Mouse (Mus musculus): Measurements from ENCODE around the gene Pde4d. TPM values are rescaled to one million over a fixed set of nuclear protein-coding genes. Genes with fewer than 3 reads are reported as not detected.

The Pde4d gene
- polyA plus RNA-seq, 1 experiment from 2014 or later = 17.7 TPM

DNA sequence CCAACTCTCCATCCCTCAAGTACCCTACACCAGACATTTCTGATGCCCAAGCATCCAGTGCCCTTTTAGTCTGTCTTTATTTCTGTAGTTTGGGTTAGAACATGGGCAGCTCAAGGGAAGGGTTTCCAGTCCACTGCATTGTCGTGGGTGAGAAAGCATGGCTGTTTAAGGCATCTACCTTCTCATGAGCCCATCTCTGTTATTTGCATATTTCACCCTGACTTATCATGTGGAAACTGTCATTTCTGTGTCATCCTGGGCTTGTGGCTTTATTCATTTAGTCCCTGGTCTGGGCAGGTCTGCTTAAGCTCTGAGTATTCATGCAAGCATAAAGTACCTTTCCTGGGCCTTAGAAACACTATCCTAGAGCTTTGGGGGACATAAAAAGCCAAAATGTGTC, 1331.7 kb downstream of the Pde4d start:
- no peak for ATAC-seq (ENCODE audit: insufficient number of reproducible peaks, low FRiP score, low TSS enrichment, low read depth)
- H3K36me3 ChIP-seq = no peaks in the 10 kb centered on the region
- no peaks in the 10 kb centered on the region for H3K27me3 ChIP-seq
- H3K9ac ChIP-seq = no peak overlapping the region
- 87% methylated on average over 1 of the region's 1 CpGs for WGBS
- no peaks in the 10 kb centered on the region for H3K9me3 ChIP-seq
- no peaks in the 10 kb centered on the region for H3K4me1 ChIP-seq
- H3K27ac ChIP-seq = no peak overlapping the region
- H3K4me2 ChIP-seq = no peak overlapping the region
- no peak overlapping the region for H3K4me3 ChIP-seq

DNA sequence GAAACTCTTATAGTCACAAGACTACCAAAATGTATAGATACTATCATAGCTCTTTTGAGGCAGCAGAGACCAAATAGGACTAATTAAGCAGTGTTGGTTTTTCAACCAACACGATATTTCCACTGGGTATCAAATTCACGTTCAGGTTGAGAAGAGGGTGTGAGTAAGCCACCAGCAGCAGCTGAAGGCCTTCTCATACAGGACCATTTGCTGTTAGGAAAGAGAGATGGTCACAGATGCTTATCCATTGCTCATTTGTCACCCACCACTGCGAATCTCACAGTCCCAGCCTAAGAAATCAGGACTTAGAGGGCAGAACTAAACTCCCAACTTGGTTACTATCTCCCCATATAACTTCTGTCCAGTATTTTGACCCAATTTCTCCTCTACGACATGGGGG, 1338.9 kb downstream of the Pde4d start:
- WGBS = 83% methylated on average over 4 of the region's 4 CpGs
- Histone ChIP-seq H3K4me2 (no peak overlapping the region), H3K9me3 (no peaks in the 10 kb centered on the region), H3K36me3 (no peaks in the 10 kb centered on the region), H3K9ac (no peak overlapping the region), H3K27me3 (no peaks in the 10 kb centered on the region), H3K4me1 (0 out of 2 replicates have a peak, but pooled peaks cover 2% of the 10 kb centered on the region), H3K27ac (no peak overlapping the region), H3K4me3 (no peak overlapping the region)
- ATAC-seq (ENCODE audit: insufficient number of reproducible peaks, low FRiP score, low TSS enrichment, low read depth) = no peak

DNA sequence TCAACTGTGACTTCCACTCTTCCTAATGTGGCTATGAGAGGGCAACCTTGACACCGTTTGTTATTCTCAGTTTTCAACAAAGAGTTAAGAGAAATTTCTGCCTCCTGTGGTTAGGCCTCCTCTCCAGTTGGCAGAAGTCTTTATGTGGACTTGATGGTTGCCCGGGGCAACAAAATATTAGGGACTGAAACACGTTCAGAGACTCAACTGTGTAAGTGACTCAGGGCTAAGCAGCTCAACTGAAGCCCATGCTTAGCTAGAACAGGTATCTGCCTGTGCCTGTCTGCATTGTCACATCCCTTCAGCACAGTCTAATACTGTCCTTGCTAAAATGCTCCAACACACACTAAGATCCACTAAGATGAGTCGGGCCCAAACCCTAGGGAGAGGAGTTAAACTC, 1339.4 kb downstream of the Pde4d start:
- Histone ChIP-seq H3K9me3 (no peaks in the 10 kb centered on the region), H3K4me3 (no peak overlapping the region), H3K36me3 (no peaks in the 10 kb centered on the region), H3K4me2 (no peak overlapping the region), H3K27me3 (no peaks in the 10 kb centered on the region), H3K9ac (no peak overlapping the region), H3K4me1 (0 out of 2 replicates have a peak, but pooled peaks cover 2% of the 10 kb centered on the region), H3K27ac (no peak overlapping the region)
- no peak for ATAC-seq (ENCODE audit: insufficient number of reproducible peaks, low FRiP score, low TSS enrichment, low read depth)
- WGBS = 68% methylated on average over 4 of the region's 4 CpGs

DNA sequence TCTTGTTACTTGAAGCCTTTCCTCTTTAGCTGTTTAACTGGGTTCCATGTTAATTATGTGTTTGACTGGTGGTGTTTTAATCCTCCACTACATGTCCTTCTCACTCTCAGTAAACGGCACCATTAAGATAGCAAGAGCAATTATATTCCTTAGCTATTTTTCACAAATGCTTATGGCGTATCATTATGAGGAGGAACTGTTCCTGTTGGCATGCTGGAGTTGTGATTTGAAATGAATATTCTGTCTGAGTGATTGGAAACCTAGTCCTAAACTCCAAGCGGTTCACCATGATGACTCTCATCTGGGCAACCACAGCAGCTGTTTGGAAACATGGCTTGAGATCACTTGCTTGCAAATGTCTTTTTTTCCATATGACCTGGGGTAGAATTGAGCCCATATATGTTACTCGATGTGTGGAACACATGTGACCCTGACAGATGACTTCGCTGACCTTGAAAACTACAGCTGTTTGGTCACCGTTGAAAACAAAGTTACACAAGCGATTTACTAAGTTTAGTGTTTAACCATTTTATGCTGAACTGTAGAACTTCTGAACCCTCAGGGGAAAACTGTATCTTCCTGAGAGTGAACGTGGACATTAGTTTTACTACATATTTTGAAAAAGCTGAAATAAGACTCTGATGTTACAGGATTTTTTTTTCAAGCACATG, 1340.4 kb downstream of the Pde4d start:
- Histone ChIP-seq H3K9me3 (no peaks in the 10 kb centered on the region), H3K4me2 (no peak overlapping the region), H3K4me1 (0 out of 2 replicates have a peak, but pooled peaks cover 2% of the 10 kb centered on the region), H3K9ac (no peak overlapping the region), H3K4me3 (no peak overlapping the region), H3K27me3 (no peaks in the 10 kb centered on the region), H3K27ac (no peak overlapping the region), H3K36me3 (no peaks in the 10 kb centered on the region)
- WGBS = 60% methylated on average over 8 of the region's 8 CpGs
- no peak for ATAC-seq (ENCODE audit: insufficient number of reproducible peaks, low FRiP score, low TSS enrichment, low read depth)

DNA sequence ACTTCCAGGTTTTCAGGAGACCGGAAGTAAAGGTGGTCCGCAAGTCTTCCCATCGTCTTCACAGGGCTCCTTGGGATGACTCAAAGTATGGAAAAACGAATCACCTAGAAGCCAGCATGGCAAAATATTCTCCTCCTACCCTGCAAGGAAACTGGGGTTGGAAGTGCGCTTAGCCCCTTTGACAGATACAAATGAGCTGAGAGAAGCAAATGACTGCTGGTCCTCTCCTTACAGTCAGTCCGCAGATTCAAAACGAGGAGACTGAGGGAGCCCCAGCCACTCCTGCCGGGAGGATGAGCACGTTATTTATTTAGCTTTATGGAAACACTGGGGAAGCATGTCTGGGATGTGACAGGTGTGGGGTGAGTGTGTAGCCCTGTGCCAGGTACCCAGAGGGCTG, 1344.2 kb downstream of the Pde4d start:
- Histone ChIP-seq H3K4me2 (no peak overlapping the region), H3K4me1 (peaks cover 4% of the 10 kb centered on the region; the same call in 1 of the 2 replicates), H3K4me3 (no peak overlapping the region), H3K9ac (no peak overlapping the region), H3K27me3 (no peaks in the 10 kb centered on the region), H3K27ac (no peak overlapping the region), H3K36me3 (no peaks in the 10 kb centered on the region), H3K9me3 (no peaks in the 10 kb centered on the region)
- no peak for ATAC-seq (ENCODE audit: insufficient number of reproducible peaks, low FRiP score, low TSS enrichment, low read depth)
- WGBS = 66% methylated on average over 9 of the region's 9 CpGs

DNA sequence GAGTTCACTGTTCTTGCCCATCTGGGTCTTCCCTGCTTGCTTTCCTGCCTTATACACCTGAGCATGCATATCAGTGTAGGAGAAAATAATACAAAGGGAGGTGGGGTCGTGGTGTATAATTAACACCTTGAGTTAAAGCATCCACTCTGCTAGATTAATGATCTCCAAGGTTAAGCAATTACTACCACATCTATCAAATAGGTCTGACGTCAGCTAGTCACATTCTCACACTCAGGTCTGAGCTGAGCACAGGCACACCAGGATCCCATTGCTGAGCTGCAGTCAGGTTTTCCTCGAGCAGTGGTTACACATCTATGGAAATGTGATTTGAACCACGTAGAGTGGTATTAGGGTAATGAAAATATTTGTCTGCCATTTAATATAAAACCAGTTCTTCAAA, 1348.9 kb downstream of the Pde4d start:
- H3K4me2 ChIP-seq = no peak overlapping the region
- H3K9ac ChIP-seq = no peak overlapping the region
- 53% methylated on average over 4 of the region's 4 CpGs for WGBS
- ATAC-seq (ENCODE audit: insufficient number of reproducible peaks, low FRiP score, low TSS enrichment, low read depth) = no peak
- H3K4me1 ChIP-seq = peaks cover 3% of the 10 kb centered on the region; the same call in 1 of the 2 replicates
- H3K4me3 ChIP-seq = no peak overlapping the region
- H3K27me3 ChIP-seq = no peaks in the 10 kb centered on the region
- no peak overlapping the region for H3K27ac ChIP-seq
- no peaks in the 10 kb centered on the region for H3K9me3 ChIP-seq
- no peaks in the 10 kb centered on the region for H3K36me3 ChIP-seq

DNA sequence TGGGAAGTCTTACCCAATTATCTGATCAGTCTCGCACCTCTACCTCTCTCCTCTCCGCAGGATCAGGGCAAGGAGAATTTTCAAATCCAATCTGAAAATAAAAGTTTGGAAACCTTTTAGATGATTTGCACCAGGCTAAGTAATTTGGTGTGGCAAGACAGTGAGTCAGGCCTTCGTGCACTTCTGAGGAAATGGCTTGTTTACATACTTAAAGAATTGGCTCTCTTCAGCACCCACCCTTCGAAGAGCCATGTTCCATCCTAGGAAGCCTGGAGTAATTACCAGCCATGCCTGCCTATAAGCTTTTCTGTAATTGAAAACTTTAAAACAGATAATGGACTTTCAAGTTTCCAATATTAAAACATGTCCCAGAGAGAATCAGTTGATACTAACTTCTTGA, 1352.5 kb downstream of the Pde4d start:
- 62% methylated on average over 4 of the region's 4 CpGs for WGBS
- no peak for ATAC-seq (ENCODE audit: insufficient number of reproducible peaks, low FRiP score, low TSS enrichment, low read depth)
- no peak overlapping the region for H3K27ac ChIP-seq

DNA sequence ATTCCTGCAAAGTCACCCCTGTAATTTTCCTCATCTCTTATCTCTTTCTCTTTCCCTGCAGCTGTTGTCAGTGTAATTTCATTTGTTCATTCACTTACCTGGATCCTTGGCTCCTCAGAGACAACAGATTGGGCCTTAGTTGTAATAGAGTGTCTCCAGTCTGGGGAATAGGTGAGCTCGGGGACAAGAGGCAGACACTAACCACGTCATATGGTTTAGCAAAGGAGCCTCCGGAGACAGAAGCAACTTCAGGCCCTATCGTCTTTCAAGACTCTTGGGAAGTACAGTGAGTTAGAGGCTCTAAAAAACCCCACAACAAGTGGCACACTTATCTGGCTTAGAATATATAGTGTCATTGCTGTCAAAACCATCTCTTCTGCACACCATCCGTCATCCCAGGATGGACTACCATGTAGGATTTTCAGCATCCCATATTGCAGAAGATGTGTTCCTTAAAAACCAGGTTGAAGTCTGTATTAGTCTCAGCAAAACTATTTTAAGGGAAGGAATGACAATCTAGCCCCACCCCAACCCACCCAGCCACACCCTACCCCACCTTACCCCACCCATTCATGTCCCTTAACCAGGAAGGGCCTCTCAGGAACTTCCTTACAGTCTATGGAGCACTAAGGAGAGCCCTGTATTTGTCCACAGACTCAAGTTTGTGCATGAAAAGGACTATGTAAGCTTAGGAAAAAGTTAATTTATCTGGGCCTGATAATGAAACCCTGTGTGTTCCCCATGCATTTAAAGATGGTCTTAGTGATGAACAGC, 1356.6 kb downstream of the Pde4d start:
- no peak overlapping the region for H3K9ac ChIP-seq
- no peak overlapping the region for H3K4me3 ChIP-seq
- no peak overlapping the region for H3K27ac ChIP-seq
- no peak for ATAC-seq (ENCODE audit: insufficient number of reproducible peaks, low FRiP score, low TSS enrichment, low read depth)
- H3K4me1 ChIP-seq = 0 out of 2 replicates have a peak, but pooled peaks cover 9% of the 10 kb centered on the region
- H3K4me2 ChIP-seq = no peak overlapping the region
- no peaks in the 10 kb centered on the region for H3K36me3 ChIP-seq
- no peaks in the 10 kb centered on the region for H3K27me3 ChIP-seq
- WGBS = 80% methylated on average over 5 of the region's 5 CpGs
- H3K9me3 ChIP-seq = no peaks in the 10 kb centered on the region

More for the DNA sequence above, 1352.5 kb downstream of the Pde4d start:
- Histone ChIP-seq H3K9ac (no peak overlapping the region), H3K4me1 (peaks cover 3% of the 10 kb centered on the region; the same call in 1 of the 2 replicates), H3K36me3 (no peaks in the 10 kb centered on the region), H3K27me3 (no peaks in the 10 kb centered on the region), H3K9me3 (no peaks in the 10 kb centered on the region), H3K4me3 (no peak overlapping the region), H3K4me2 (no peak overlapping the region)

DNA sequence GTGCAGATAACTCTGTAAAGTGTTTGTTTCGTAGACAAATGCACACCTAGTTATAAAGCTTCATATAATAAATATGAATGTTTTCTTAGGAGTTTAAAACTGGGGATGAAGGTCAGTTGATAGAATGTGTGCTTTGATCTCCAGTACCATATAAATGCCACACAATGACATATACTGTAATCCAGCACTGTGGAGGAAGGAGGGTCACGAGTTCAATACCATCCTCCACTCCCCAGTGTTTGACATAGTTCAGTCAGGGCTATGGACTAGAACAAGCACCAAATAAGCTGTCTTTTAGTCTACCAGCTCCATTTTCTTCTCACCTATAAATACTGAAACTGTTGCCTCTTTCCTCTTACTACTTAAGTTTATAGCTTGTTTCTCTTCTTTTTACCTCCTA, 1357.3 kb downstream of the Pde4d start:
- no peaks in the 10 kb centered on the region for H3K36me3 ChIP-seq
- no peak overlapping the region for H3K27ac ChIP-seq
- H3K4me2 ChIP-seq = no peak overlapping the region
- H3K9ac ChIP-seq = no peak overlapping the region
- H3K9me3 ChIP-seq = no peaks in the 10 kb centered on the region
- 0 out of 2 replicates have a peak, but pooled peaks cover 9% of the 10 kb centered on the region for H3K4me1 ChIP-seq
- H3K27me3 ChIP-seq = no peaks in the 10 kb centered on the region
- 79% methylated on average over 2 of the region's 2 CpGs for WGBS
- ATAC-seq (ENCODE audit: insufficient number of reproducible peaks, low FRiP score, low TSS enrichment, low read depth) = no peak
- H3K4me3 ChIP-seq = no peak overlapping the region

DNA sequence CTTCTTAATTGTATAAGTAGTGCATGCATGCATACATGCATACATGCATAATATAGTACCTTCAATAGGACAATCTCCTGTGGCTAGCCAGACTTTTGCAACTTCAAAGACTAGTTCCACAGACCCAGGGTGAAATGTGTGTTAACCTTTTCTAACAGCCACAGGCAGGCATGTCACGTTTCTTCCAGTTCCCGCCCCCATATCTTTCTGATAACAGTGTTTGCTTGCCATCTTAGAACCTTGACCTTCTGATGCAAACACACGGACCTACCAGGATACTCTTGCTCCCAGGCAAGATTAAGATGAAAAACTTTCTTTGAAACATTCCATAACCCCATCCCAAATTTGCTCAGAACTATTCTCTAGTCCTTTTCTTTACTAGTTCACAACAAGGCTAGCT, 1357.7 kb downstream of the Pde4d start:
- no peak for ATAC-seq (ENCODE audit: insufficient number of reproducible peaks, low FRiP score, low TSS enrichment, low read depth)
- WGBS = 54% methylated on average over 3 of the region's 3 CpGs

DNA sequence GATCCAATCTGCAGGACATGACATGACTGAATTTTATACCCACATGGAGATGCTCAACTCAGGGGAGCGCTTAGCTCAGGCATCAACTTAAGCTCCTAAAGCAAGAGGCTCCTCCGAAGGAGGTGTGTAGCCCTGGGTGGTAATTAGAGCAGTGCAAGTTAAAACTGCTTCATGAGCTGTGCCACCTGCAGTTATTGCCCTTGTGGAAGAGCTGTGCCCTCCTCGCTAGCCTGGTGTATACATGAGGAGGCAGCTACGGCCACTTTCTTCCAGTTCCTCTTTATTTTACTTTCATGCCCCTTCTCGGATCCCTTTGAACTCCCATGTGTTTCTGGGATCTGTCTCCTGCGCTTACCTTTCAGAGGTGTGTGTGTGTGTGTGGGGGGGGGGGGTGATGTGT, 1358.3 kb downstream of the Pde4d start:
- no peak overlapping the region for H3K27ac ChIP-seq
- H3K4me3 ChIP-seq = no peak overlapping the region
- 57% methylated on average over 6 of the region's 6 CpGs for WGBS
- H3K9ac ChIP-seq = no peak overlapping the region
- 0 out of 2 replicates have a peak, but pooled peaks cover 9% of the 10 kb centered on the region for H3K4me1 ChIP-seq
- ATAC-seq (ENCODE audit: insufficient number of reproducible peaks, low FRiP score, low TSS enrichment, low read depth) = no peak
- H3K9me3 ChIP-seq = no peaks in the 10 kb centered on the region
- H3K4me2 ChIP-seq = no peak overlapping the region
- H3K36me3 ChIP-seq = no peaks in the 10 kb centered on the region
- no peaks in the 10 kb centered on the region for H3K27me3 ChIP-seq

More for the DNA sequence above, 1357.7 kb downstream of the Pde4d start:
- Histone ChIP-seq H3K4me2 (no peak overlapping the region), H3K4me1 (0 out of 2 replicates have a peak, but pooled peaks cover 9% of the 10 kb centered on the region), H3K27me3 (no peaks in the 10 kb centered on the region), H3K36me3 (no peaks in the 10 kb centered on the region), H3K9me3 (no peaks in the 10 kb centered on the region), H3K4me3 (no peak overlapping the region), H3K9ac (no peak overlapping the region), H3K27ac (no peak overlapping the region)

DNA sequence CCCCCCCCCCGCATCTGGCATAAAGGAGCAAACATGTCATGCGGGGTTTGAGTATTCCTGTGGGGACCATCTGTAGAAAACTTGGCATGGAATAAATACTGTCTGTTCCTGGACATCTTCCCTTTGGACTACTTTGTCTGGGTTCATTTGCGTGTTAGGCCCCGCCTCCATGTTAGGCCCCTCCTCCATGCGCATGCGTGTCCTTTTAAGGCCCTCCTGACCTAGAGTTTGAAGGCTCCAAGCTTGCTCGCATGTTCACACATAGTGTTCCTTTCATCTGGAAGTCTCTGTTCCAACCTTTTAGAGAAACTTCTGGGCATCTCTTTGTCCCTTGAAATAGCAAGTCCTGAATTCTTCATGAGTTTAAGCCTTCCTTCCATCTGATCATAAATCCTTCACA, 1359.2 kb downstream of the Pde4d start:
- H3K4me3 ChIP-seq = no peak overlapping the region
- WGBS = 77% methylated on average over 7 of the region's 7 CpGs

More for the DNA sequence above, 1359.2 kb downstream of the Pde4d start:
- no peak overlapping the region for H3K27ac ChIP-seq
- no peaks in the 10 kb centered on the region for H3K36me3 ChIP-seq
- H3K9me3 ChIP-seq = no peaks in the 10 kb centered on the region
- H3K9ac ChIP-seq = no peak overlapping the region
- 0 out of 2 replicates have a peak, but pooled peaks cover 9% of the 10 kb centered on the region for H3K4me1 ChIP-seq
- ATAC-seq (ENCODE audit: insufficient number of reproducible peaks, low FRiP score, low TSS enrichment, low read depth) = no peak
- no peaks in the 10 kb centered on the region for H3K27me3 ChIP-seq
- no peak overlapping the region for H3K4me2 ChIP-seq
